Mouse (Mus musculus): ENCODE measurements around the gene 2300002M23Rik. TPM values are rescaled to one million over a fixed set of nuclear protein-coding genes. Genes with fewer than 3 reads are reported as not detected.

The 2300002M23Rik gene
- not detected for total RNA-seq (2021)
- long read RNA-seq: 0 reads

DNA sequence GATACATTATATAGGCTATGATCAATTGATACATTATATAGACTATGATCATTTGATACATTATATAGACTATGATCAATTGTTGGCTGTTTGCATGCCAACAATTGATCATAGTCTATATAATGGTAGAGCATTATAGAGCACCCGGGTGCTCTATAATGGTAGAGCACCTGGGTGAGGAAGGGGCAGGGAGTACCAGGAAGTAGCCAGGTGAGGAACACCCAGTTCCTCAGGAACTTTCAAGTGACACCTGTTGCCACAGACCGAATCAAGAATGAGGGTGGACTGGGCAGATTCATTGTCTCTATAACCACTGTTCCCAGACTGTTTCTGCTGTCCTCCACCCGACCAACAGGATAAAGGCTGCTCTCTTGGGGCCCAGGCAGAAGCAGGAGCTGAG is at the start of gene 2300002M23Rik:
Gene 2300002M23Rik (plus strand): TSS at position 301 of the 400 bp plus-strand sequence.
- DNase-seq (ENCODE audit: low spot score in 2 of 2): no peak

DNA sequence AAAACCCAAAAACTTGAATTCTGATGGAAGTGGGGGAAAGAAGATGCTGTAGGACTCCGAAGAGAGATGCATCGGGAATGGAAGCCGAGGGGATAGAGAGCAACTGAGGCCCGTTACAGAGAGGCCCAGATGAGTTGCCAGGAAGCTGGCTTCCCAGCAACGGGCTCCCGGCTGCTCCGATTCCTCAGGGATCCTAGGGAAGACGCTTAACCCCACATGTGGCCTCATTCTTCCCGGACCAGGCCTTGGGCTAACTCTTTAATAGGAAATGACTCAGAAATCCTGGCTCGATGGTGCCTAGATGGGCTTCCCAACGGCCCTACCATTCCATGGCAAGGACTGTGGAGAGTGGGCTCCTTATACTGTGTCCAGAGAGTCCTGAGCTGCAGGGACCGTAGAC is 49.7 kb upstream of the 2300002M23Rik start:
- DNase-seq (ENCODE audit: low spot score in 2 of 2): no peak

DNA sequence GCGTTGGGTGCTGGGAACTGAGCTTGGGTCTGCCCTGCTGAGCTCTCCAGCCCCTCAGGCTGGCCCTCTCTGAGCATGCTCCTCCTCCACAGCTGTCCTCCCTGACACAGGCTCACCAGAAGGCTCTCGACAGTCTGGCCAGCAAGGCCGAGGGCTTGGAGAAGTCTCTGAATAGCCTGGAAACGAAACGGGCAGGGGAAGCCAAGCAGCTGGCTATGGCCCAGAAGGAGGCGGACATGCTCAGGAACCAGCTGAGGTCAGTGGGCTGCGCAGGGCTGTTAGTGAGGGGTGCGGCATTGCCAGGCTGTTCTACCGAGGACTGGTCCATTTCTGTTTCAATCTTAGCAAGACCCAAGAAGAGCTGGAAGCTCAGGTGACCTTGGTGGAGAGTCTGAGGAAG is 42.9 kb upstream of the 2300002M23Rik start:
- DNase-seq (ENCODE audit: low spot score in 2 of 2): no peak

DNA sequence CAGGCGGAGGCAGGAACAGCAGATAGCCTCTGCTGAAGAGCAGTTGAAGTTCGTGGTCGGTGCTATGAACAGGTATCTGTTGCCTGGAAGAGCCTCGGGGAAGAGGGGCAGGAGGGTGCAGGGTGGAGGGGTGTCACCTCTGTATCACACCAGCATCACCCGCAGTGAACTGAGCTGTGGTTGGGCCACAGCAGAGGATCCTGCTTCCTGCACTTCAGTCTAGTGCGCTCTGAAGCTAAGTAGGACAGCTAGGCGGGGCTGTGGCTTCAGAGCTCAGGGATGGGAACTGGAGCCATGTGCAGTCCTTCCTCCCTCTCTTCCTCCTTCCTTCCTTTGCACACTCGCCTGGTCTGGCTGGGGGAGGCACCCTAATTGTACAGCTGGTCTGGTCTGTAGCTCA is 40.6 kb upstream of the 2300002M23Rik start:
- DNase-seq (ENCODE audit: low spot score in 2 of 2): no peak

DNA sequence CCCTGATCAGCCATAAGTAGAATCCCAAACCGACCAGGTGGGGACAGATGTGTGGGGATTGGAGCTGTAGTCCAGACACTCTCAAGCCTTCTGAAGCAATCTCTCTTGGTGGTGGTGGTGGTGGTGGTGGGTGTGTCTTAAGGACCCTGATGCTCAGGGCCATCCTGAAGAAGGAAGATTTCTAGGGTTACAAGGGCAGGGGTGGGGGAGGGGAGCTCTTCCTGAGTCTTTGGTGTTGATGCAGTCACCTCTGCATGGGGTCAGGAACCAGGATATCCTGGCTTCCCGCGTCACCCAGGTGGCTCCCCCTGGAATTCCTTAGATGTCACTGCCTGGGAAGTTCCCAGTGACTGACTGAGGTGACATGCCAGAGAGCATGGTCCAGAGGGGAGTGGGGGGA is 34.9 kb upstream of the 2300002M23Rik start:
- DNase-seq (ENCODE audit: low spot score in 2 of 2): no peak

DNA sequence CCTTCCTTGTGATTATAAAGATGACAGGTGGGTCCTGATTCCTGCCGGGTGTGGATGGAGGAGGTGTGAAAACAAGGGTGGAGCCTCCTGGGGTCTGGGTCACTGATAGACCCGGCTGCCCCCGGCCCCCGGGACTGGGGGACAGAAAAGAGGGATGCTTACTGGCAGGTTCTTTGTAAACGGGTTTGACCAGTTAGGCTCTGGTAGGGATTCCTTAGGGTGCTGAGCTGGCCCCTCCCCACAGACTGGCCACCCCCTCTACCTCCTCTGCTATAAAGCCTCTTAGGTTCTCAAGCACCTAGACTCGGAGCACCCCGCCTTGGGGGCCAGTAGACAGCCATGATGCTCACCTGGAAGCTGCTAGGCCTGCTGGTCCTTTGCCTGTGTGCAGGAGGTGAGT is 34.3 kb upstream of the 2300002M23Rik start, which contains the start of gene Psors1c2:
Gene Psors1c2 (plus strand): TSS at position 301 of the 400 bp plus-strand sequence.
- DNase-seq (ENCODE audit: low spot score in 2 of 2): no peak

DNA sequence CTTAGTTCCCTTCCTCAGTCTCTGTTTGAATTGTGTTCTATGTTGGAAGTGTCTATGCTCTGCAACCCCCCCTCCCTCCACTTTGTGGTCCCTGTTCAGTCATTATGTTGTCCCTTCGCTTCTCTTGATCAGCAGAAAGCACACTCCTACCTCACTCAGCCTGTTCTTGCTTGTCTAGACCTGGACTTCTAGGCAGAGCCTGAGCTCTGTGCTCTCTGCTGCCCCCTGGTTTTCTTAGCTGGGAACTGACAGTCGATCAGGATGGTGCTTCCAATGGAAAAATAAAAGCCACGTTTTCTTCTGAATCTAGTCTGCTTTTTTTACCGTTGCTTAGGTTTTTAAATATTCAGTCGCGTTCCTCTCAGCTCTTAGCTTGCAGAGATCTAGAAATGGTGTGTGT is 32.9 kb upstream of the 2300002M23Rik start:
- DNase-seq (ENCODE audit: low spot score in 2 of 2): peak; percentile 62 to 90

DNA sequence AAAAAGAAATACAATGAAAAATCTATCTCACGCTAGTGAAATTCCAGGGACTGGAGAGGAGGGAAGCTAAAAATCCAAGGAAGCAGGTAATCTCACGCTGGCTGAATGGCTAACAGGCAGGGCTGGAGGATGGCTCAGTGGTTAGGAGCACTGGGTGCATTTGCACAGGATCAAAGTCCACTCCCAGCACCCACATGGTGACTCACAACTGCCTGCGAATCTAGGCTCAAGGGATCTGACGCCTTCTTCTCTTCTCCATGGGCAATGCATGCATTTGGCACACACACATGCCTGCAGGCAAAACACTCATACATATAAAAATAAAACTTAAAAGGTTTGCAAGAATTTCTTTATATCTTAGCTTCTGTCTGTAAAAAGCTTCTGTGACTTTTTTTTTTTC is 29.8 kb upstream of the 2300002M23Rik start:
- DNase-seq (ENCODE audit: low spot score in 2 of 2): no peak

DNA sequence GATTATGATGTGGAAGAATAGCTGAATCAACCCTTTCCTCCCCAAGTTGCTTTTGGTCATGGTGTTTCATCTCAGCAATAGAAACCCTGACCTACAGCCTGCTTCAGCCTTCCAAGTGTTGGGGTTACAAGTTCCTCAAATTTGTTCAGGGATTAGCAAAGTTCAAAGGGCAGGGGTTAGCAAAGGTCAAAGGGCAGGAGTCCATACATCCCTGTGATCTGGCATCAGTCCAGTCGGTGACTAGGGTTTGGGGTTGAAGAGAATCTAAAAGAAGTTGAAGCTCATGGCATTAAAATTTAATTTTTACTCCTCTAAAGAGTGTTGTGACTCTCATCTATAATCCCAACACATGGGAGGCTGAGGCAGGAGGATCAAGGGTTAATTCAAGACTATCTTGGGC is 28.8 kb upstream of the 2300002M23Rik start:
- DNase-seq (ENCODE audit: low spot score in 2 of 2): no peak

DNA sequence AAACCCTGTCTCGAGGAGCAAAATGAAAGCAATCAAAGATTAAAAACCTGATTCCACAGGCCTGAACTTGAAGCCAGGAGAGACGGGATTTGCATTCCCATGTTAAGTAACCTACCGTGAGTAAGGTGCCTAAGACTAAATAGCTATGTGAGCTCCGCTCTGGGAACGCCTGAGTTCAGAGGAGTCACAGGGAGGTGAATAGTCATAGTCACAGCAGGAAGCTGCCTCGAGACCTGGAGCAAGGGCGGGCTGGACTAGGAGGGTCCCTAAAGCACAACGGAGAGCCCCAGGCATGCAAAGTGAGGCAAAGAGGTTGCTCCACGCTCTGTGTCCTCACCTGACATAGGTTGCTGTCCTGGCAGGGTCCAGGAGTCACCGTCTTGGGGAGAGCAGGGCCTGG is 27.7 kb upstream of the 2300002M23Rik start:
- no peak for DNase-seq (ENCODE audit: low spot score in 2 of 2)

DNA sequence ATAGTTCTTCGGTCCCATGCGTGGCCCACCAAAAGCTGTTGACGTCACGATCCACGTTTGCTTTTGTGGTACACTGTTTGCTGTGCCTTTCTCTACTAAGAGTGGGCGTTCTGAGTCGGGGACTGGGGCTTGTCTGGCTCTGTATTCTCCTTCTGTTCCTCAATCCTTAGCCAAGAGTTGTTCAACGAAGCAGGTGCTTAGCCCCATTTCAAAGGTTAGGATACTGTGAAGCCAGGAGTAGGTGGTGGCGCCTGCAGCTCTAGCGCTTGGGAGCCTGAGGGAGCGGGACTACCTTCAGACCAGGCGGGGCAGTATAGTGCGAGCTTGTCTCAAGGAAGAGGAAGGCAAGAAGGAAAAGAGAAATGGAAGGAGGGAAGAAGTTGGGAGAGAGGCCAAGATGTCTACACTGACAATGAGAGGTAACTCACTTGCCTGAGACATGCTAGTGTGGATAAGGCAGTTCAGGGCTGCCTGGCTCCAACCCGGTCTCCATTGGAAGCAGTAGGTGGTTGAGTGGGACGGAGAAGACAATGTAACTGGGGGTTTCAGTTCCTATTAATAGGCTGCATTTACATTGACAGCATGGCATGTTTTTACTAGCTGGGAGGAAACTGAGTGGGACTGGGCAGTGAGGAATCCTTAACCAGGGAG is 24.4 kb upstream of the 2300002M23Rik start:
- DNase-seq (ENCODE audit: low spot score in 2 of 2): peak; percentile 16 to 41

DNA sequence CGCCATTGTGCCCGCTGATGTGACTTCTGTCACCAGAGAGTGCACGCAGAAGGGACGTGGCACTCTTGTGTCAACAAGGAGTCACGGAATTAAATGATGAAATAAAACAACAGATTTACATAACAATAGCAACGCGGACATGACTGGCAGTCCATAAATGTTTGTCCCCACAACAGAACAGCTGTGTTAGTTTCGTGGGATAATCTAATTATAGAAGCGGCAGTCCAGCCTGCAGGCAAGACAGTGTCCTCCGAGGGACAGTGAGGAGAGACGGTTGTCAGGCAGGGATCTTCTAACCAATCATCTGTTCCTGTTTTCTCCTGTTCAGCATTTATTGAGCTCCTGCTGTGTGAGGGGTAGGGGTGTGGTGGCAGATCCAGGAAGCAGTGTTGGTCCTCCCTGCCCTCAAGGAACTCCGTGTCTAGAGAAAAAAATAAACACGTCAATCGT is 23.8 kb upstream of the 2300002M23Rik start:
- no peak for DNase-seq (ENCODE audit: low spot score in 2 of 2)

DNA sequence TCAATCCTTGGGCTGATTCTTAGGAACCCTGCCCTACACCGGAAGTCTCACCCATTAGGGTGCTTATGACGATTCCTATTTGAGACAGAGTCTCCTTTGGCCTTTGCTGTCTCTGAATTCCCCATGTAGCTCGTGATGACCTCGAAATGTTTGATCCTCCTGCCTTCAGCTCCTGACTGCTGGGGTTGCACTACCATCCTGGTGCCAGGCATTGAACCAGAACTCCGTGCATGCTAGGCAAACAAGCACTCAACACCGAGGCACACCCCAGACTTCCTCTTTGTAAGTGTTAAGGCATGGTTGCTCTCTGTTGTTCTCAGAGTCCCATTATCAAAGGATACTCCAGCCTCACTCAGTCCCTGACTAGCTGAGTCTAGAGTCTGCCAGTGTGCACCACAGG is 23.2 kb upstream of the 2300002M23Rik start:
- no peak for DNase-seq (ENCODE audit: low spot score in 2 of 2)

DNA sequence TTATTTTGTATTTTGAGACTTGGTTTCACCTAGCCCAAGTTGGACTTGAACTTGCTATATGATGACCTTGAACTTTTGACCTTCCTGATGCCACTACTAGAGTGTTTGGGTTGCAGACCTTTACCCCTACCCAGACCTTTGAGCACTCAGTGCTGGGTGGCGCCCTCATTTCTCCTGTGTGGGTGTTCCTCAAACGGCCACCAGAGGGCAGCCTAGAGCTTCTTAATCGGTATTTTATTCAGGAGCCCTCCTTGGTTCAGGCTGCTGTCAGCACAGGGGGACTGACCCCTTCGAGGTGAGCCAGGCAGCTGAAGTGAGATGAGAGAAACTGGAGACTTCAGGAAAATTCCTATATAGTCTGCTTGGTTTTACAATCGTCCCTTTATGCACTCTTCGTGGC is 22.6 kb upstream of the 2300002M23Rik start:
- DNase-seq (ENCODE audit: low spot score in 2 of 2): peak in 1 of 2 experiments; percentile 71

DNA sequence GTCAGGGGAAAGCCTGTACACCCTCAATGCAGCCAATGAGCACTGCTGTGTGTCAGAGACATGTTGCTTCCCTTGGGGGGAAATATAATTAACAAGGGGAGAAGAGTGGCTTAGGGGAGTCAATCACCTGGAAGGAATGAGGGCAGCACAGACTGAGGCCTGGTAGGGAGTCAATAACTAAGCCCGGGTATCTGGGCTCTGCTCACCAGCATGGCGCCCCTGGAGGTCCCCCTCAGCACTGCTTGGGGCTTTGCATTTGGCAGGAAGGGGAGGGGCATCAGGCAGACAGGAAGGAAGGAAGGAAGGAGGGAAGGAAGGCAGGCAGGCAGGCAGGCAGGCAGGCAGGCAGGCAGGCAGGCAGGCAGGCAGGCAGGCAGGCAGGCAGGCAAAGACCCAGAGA is 19.8 kb upstream of the 2300002M23Rik start:
- DNase-seq (ENCODE audit: low spot score in 2 of 2): no peak

DNA sequence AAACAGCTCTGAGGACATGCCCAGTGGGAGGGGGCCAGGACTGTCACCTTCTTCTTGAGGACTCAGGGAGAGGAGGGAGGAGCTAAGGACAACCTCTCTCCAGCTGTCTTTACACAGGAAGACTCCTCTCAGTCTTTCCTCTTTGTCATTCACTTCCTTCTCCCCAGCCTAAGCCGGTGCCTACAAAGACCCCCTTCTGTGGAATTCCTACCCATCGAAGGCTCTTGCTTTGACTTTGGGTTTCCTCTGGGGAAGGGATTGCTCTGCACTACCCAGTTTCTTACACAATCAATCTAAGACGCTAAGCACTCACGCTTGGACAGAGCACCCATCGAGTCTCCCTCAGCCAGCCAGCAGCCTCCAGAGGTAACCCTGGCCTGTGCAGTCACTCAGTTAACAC is 18.6 kb upstream of the 2300002M23Rik start:
- DNase-seq (ENCODE audit: low spot score in 2 of 2): no peak

DNA sequence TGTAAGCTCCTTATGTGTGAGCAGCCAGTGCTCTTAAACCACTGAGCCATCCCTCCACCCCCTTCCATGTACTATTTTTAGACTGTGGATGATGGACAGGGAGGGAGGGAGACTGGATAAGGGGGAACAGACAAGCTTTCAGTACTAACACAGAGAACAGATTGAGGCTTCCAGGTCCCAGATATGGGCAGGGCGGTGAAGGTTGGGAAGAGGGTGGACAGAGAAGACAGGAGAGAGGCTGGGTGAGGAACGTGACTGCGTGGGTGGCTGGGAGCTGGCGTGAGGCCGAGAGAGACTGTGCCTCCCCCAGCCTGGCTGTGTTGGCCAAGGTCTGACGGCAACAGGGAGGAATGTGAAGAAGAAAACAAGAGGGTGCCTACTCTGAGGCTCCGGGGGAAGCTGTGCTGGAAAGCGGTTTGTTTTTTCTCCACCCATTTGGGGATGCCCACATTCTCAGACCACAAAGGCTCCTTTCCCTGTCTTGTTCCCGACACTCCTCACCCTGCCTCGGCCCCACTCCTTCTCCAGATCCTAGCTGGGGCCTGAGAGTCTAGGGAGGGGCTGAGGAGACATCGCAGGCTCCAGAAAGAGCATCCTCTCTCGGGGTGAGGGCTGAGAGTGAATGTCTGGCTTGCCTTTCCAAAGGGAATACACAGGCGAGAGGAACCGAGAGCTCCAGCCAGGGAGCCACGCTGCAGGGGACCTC is 17.7 kb upstream of the 2300002M23Rik start:
- DNase-seq (ENCODE audit: low spot score in 2 of 2): peak; percentile 61 to 70

DNA sequence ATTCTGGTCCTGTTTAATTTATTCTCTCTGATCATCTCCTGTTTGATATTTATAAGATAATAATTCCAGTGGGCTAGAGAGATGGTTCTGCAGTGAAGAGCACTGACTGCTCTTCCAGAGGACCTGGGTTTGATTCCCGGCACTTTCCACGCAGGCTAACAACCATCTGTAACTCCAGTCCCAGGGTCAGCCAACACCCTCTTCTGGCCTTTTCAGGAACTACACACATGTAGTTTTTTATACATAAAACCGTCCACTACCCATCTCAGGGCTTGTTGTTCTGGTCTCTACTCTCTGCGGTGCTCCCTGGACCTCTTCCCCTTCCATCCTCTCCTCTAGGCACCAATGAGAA is 17.1 kb upstream of the 2300002M23Rik start:
- no peak for DNase-seq (ENCODE audit: low spot score in 2 of 2)

DNA sequence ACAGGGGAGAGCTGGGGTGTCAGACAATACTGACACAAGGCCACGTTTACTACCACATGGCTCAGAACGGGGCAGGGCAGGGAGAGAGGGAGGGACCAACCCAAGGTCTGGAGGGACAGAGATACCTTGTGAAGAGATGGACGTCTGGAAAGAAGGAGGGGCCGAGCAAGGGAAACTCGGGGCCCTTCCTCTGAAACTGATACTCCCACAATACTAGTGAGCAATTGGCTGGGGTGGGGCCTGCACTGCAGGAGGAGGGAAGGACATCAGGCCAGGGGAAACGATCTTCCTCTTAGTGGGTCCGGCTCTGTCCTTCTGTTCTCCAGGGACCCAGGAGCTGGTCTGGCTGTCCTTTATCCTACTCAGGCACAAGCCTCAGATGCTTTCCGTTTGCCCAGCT is 16.4 kb upstream of the 2300002M23Rik start:
- no peak for DNase-seq (ENCODE audit: low spot score in 2 of 2)

DNA sequence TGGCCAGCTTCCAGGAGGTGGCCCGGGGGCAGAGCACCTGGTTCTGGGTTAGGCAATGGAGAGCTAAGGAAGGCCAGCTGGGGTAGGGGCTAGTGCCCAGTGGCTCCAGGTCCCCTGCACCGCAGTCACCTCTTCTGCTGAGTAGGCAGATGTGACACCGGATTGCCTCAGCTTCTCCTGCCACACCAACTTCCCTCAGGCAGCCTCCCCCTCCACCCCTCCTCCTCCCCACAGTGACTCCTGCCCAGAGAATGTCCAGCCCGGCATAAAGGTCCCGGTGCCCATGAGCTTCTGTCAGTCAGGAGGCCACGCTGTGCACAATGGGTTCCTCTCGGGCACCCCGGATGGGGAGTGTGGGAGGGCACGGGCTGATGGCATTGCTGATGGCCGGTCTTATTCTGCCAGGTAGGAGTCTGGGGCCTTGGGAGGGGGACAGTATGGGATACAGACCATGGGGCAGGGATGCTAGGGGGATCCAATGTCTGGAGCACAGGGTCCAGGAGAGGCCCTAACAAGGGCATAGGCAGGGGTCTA is 15.3 kb upstream of the 2300002M23Rik start, which contains the start of gene Cdsn:
Gene Cdsn (plus strand): TSS at position 248 of the 534 bp plus-strand sequence.
- no peak for DNase-seq (ENCODE audit: low spot score in 2 of 2)

DNA sequence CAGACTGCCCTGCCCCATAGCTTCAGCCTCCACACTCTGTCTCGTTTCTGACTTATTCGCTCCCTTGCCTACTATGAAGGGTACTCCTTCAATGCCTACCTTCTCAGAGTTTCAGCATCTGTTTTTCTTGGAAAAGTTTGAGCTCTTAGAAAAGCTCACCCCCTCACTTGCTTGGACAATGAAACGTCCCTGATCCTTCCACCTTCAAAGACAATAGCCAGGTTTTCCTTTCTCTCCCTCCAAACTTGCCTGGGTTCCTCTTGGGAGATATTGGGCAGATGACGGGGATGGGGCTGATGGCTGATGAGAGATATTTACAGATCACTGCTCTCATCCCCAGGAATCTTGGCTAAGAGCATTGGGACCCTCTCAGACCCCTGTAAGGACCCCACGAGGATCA is 12.9 kb upstream of the 2300002M23Rik start:
- DNase-seq (ENCODE audit: low spot score in 2 of 2): no peak

DNA sequence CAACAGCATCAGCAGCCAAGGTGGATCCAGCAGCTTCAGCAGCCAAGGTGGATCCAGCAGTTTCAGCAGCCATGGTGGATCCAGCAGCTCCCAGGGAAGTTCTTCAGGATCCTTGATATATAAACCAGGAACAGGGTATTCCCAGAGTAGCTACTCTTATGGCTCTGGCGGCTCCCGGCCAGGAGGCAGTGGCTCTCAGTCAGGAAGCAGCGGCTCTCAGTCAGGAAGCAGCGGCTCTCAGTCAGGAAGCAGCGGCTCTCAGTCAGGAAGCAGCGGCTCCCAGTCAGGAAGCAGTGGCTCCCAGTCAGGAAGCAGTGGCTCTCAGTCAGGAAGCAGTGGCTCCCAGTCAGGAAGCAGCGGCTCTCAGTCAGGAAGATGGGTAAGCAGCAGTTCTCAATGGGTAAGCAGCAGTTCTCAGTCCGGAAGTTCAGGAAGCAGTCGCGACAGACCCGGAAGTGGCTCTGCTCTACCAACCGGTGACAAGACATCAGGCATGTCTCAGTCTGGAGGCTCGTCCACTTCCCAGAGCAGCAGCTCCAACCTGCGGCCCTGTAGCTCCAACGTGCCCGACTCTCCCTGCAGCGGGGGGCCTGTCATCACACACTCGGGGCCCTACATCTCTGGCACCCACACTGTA is 12.4 kb upstream of the 2300002M23Rik start:
- DNase-seq (ENCODE audit: low spot score in 2 of 2): no peak
